Mouse (Mus musculus) lung, adult 2 months (tissue): ENCODE measurements around the gene Ifit2.

Source experiments
- CTCF ChIP-seq: fragments of 200-500 bp; IDR thresholded peaks from 2 replicates; pipeline ENCODE4 v1.5.1; 2011; ENCODE audit warnings: mild to moderate bottlenecking, low read length, control low read depth; ENCODE audit not compliant: insufficient read depth
- POLR2A ChIP-seq: fragments of 200-500 bp; IDR thresholded peaks from 2 replicates; pipeline ENCODE4 v1.6.1; 2011; ENCODE audit warnings: low read depth, mild to moderate bottlenecking, control low read depth, low read length, borderline replicate concordance; ENCODE audit errors: extremely low read depth

GRCm38 (mm10) chr19:34518786-34519185 lies 31.7 kb upstream of the Ifit2 start:
- TF ChIP-seq CTCF, result no peak
- no peak for TF ChIP-seq POLR2A
